Mouse (Mus musculus): ENCODE measurements around the gene Fv1.
"Not testable (repeated sequence)": the region's sequence is repeated elsewhere in the genome, so short reads cannot be mapped to it uniquely, and the experiment has no call there.

The Fv1 gene

DNA sequence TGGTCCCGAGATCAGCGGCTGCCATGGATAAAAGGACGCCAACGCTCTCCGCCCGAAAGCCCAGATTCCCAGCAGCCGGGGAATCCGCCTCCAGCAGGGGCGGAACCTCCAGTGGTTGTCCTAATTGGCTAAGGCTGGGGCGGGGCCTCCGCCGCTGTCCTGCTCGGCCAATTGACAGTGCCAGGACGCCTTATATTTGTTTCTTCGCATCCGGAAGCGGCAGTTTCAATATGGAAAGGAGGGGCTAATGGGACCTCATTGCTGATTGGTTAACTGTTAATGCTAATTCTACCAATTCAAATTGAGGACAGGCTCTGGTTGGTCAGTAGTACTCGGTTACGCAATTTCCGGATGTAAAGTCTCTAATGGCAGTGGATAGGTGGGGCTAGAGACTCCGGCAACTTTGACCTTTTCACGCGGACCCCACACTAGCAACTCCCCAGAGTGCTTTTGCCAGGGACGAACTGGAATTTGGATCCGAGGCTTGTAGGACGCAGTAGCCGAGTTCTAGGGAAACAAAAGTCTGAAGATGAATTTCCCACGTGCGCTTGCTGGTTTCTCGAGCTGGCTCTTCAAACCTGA is at the start of gene Fv1, which contains the start of gene Miip:
Gene Fv1 (plus strand): TSS at position 530 of the 582 bp plus-strand sequence.
Gene Miip (minus strand): TSS at position 367 of the 582 bp plus-strand sequence.
- peak; percentile 95 for DNase-seq (ENCODE audit: extremely low spot score, low spot score)

DNA sequence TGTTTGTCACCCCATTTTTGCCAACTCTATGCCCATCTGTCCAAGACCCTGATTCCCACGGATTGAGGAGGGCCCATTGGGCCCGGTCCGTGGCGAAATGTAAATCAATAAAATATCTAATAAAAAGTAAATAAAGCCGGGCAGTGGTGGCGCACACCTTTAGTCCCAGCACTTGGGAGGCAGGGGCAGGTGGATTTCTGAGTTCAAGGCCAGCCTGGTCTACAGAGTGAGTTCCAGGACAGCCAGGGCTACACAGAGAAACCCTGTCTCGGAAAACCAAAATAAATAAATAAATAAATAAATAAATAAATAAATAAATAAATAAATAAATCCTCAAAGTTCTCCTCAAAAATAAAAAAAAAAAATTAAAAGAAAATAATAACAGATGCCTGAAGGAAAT is 49.1 kb upstream of the Fv1 start:
- not testable (repeated sequence) for DNase-seq (ENCODE audit: extremely low spot score, low spot score)

DNA sequence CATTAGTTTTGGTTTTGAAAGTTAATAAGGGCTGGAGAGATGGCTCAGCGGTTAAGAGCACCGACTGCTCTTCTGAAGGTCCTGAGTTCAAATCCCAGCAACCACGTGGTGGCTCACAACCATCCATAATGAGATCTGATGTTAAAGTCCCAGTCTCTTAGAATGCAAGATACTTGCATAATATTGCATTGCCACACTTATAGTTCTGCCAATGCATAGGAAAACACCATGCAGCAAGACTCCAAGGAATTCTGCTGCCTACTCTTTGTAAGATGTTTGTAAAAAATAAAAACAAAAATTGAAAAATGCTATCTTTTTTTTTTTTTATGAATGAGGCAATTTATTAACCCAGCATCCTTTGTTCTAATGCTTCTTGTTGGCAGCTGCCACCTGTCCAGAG is 47.4 kb upstream of the Fv1 start:
- DNase-seq (ENCODE audit: extremely low spot score, low spot score): not testable (repeated sequence)

DNA sequence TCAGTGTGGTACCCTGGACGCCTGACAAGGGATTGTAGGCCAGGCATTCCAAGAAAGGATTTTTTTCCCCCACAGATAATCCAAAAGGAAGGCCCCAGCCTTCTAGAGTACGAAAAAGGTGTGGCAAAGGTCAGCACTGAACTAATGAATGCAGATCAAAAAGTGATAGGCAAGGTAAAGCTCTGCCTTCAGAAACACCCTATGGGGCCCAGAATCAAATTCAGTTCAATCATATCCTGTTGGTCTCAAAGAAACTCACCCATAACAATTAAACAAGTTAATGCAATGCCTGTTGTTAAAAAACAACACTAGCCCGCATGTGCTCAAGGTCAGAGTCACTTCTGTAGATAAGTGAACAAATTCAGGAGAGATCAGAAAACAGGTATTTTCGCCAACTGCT is 44.4 kb upstream of the Fv1 start:
- no peak for DNase-seq (ENCODE audit: extremely low spot score, low spot score)

DNA sequence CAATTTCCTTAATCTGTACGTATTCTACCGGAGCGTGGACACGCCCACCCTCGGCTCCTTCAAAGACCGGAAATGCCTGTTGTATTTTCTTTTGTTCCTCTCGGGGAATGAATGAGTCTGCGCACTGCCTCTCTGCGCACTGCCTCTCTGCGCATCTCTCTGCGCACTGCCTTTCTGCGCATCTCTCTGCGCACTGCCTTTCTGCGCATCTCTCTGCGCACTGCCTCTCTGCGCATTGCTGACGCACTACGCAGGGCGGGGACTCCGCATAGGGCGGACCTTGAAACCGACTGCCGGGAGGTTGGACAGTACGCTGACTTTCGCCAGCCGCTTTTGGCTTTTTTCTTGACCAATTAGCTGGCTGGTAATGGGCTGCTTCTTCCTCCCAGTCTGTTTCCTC is 29.5 kb upstream of the Fv1 start:
- not testable (repeated sequence) for DNase-seq (ENCODE audit: extremely low spot score, low spot score)

DNA sequence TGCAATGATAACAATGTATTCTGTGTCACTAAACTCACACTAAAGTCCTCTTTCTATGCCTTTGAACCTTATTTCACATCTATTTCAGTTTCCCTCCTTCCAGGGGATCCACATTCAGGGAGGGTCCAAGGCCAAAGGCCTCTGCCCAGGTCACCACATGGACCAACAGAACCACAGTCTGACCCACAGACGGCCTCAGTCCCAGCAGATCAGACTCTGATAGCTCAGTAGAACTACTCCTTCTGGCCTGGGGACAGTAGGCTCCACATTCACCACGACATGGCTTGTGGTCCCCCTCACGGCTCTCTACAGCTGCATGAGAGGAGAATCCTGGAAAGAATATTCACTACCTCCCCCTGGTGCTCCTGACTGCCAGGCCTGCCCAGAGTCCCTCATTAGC is 25.9 kb upstream of the Fv1 start:
- DNase-seq (ENCODE audit: extremely low spot score, low spot score): no peak

DNA sequence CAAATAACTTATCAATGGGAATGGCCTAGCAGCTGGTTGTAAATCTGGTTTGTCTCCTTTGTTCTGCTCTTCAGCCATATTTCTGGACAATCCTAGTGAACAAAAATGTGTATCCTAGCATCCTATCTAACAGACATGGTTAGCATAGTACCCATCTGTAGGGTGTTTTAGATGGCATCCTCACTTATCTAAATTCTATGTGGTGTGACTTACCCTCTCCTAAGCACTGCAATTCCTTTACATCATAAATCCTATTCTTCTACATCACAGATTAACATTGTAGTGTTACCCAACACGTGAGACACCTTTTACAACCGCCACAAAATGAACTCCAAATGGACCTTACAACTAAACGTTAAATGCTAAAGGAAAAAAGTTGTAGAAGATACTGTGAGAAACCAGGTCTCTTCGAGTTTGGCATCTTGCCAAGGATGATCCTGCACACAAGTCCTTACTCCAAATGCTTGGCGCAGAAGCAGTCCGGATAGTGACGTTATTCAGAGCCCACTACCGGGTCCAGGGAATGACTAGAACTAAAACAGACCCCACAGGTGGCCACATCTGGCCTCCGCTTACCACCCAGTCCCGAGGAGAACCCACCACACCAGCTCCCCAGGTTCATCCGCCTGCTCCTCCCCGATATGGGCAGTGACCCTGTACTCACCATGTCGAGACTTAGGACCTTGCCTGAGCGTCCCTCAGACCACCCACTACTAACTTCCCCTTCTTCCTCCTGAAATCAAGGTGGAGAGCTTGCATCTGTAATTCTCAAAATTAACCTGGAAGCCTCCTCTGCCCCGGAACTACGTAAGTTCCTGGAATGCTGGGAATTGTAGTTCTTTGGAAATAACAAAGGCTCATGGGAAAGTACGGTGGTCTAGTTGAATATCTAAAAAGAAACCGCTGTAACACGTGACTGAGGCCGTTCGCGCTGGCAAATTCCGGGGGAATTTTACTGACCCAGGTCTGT is 20.9 kb upstream of the Fv1 start, which contains the start of gene Zfp933:
Gene Zfp933 (minus strand): TSS at position 753 of the 970 bp plus-strand sequence.
- DNase-seq (ENCODE audit: extremely low spot score, low spot score): peak; percentile 63

DNA sequence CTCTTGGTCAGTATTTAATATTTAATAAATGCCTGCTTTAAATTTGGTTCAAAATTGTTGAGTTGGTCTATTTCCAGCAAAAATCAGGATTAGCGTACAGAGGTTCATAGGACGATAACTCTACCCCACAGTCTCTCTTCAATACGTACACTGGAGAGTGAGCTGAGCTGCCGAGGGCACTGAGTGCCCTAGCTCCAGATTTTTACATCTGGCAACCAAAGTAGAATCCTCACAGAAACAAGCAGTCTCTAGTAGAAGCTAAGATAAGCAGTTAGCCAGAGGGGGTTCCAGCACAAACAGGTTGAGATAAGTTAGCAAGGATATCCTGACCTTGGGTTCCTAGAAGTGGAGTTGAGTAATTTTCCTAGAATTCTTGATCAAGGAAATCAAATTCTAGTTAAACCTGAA is 20.2 kb upstream of the Fv1 start:
- DNase-seq (ENCODE audit: extremely low spot score, low spot score): no peak

DNA sequence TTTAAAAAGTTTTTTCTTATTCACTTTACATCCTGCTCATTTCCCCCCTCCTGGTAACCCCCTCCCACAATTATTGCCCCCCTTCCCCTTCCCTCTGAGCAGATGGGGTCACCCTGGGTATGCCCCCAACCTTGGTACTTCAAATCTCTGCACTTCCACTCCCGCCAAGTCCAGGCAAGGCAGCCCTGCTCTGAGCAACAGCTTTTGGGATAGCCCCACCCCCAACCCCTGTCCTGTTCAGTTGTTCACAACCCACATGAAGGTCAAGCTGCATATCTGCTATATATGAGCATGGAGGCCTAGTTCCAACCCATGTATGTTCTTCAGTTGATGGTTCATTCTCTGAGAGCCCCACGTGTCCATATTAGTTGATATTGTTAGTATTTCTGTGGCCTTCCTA is 18.0 kb upstream of the Fv1 start:
- DNase-seq (ENCODE audit: extremely low spot score, low spot score): no peak

DNA sequence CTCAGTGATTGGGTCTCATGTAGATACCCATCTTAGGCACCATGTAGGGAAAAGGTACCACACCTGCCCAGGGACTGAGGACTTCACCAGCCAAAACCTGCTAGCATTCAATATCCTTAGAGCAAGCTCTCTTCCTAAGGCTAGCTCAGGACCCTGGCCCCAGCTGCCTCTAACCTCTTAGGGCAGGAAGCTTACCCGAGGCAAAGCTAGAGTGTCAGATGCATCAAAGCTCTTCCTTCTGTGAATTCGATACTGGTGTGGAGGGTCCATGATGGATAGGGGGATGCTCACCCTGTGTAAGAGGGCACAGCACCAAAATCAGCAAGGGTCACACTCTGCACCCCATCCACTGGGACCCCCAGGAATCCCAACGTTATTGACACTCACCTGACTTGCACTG is 6.7 kb upstream of the Fv1 start:
- DNase-seq (ENCODE audit: extremely low spot score, low spot score): no peak

DNA sequence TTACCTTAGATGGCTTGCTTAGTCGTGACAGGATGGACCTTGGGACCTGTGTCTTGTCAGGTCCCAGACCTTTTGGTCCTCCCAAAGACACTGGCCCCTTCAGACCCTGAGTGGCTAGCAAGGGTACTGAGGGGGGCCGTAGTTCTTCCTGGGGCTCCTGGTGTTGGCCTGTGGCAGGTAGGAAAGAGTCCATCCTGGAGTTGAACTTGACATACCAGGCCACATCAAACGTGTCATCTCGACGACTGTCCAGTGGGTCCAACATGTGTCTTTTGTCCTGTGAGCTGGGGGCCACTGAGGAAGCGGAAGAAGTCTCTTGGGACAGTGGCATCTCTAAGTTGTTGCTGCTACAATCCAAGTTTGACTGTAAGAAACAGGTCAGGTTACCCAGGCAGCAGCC is 3.1 kb upstream of the Fv1 start:
- DNase-seq (ENCODE audit: extremely low spot score, low spot score): no peak

DNA sequence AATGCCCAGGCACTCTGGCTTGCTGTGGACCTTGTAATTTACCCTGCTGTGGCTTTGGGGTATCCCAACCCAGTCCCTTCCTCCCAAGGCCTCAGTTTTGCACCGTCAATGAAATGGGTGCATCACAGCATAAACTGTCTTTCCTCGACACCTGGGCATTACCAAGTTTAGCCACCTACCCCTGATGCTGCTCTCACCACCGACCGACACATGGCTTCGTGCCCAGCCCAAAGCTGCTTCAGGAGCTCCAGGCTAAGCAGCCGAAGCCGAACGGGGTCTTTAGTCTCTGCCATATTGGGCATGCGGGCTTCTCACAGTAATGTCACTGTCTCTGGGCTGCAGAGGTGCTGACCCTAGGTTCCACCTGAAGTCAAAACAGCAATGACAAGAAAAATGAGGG is 2.7 kb upstream of the Fv1 start:
- DNase-seq (ENCODE audit: extremely low spot score, low spot score): no peak

DNA sequence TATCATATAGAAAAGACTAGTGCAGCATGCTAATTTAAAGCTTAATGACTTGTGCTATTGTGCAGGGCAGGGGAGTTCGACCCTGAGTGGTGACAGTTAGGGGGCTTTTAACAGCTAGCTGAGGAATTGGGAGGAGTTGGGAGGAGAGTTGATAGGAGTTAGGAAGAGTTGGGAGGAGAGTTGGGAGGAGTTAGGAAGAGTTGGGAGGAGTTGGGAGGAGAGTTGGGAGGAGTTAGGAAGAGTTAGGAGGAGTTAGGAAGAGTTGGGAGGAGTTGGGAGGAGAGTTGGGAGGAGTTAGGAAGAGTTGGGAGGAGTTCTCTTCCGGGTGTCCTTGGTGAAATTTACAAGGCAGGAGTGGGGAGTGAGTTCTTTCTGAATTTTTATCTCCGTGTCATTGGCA is 2.0 kb upstream of the Fv1 start:
- DNase-seq (ENCODE audit: extremely low spot score, low spot score): not testable (repeated sequence)

DNA sequence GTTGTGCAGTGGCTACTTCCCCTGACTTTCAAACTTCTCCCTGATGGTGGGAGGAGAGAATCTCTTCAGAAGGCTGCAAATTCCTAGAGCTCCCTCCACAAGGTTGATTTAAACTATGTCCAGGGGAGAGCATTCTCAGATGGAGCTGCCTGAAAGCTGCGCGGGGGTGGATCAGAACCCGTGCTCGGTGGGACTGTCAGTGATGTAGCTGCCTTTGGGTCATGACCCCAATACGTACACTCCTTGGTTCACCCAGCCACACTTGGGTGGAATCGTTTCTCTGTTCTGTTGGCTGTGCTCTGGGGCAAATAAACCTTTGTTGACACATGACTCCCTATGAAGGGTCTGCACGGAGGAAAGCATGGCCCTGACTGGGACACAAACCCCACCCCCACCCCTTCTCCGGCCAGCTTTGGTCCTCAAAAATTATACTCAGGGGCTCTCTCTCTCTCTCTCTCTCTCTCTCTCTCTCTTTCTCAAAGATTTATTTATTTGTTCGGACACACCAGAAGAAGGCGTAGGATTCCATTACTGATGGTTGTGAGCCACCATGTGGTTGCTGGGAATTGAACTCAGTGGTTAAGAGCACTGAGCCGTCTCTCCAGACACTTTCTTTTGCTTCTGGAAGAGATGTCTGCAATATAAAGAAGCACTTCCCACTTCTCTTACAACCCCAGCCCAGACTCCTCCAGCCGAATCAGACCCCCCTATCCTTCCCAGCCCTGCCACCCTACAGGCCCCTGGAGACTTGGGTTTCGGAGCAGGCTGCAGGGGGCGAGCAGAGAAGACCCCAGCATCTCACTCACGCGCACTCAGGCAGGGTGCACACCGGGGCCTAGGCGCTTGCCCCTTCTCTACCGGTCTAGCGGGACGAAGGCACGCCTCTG is 973 bp upstream of the Fv1 start:
- peak; percentile 21 for DNase-seq (ENCODE audit: extremely low spot score, low spot score)

DNA sequence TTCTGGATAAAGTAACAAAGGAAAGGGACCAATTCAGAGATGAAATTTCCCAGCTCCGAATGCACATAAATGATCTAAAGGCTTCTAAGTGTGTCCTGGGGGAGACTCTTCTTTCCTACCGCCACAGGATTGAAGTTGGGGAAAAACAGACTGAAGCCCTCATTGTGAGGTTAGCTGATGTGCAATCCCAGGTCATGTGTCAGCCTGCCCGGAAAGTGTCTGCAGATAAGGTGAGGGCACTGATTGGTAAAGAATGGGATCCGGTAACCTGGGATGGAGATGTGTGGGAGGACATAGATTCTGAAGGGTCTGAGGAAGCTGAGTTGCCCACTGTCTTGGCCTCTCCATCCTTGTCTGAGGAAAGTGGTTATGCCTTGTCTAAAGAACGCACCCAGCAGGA is 459 bp downstream of the Fv1 start:
- DNase-seq (ENCODE audit: extremely low spot score, low spot score): peak; percentile 23

DNA sequence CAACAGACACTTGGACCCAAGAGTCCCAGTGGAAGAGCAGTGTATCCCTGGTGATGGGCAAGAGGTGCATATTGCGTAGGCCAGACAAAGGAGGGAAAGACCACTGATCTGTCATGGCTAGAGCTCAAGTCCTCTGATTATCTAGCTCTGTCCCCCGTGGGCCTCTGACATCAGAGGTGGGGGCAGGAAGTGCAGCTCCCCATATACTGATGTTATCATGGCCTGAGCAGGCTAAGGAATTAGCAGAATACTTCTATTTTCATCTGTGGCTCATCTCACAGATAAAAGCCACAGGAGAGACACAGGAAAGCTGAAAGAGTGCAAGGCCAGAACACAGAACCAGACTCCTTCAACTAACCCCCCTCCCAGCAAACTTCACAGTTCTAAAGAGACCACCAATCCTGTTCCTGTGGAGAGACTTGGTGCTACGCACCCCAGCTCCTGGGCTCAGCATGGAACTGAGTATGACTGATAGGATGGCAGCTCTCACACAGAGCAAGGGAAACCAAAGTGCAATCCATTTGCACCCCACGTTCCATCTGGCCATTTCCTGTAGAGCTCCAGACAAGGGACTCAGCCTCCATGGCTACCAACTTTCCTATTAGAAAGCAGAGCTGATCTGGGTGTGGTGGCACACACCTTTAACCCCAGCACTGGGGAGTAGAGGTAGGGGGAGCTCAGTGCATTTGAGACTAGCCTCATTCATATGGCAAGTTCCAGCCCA is 7.2 kb downstream of the Fv1 start:
- DNase-seq (ENCODE audit: extremely low spot score, low spot score): no peak

DNA sequence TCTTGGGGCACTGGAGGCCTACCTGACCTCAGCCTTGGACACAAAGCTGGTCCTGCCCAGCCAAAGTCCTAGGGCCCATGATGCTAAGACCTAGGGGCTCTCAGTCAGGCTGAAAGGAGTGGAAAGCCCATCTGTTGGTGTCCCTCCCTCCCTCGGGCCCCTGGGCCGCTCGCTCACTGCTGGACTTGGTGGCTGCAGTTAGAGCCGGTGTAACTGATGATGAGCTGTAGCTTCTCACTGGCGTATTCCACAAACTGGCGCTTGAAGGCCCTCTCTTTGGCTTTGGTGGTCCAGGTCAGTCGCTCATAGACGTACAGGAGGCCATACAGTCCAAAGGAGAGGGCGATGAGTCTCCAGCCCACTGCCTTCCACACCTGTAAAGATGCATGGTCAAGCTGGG is 9.8 kb downstream of the Fv1 start:
- DNase-seq (ENCODE audit: extremely low spot score, low spot score): no peak

DNA sequence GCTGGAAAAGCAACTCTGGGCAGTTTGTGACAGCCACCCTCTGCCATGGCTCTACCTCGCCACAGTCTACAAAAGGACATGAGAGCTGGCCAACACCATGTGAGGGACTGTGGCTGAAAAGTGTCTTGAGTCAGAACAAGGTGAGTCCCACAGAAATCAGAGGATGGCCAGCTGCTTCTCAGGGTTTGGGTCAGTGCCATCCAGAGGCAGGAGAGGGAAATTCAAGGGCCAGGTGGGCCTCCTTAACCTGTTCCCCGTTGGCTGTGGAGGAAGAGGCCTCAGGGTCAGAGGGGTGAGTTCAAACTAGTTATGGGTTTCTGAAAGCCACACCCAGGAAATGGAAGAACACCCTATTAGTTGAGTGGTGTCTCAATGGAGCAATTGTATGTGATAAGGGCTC is 10.7 kb downstream of the Fv1 start:
- DNase-seq (ENCODE audit: extremely low spot score, low spot score): no peak

DNA sequence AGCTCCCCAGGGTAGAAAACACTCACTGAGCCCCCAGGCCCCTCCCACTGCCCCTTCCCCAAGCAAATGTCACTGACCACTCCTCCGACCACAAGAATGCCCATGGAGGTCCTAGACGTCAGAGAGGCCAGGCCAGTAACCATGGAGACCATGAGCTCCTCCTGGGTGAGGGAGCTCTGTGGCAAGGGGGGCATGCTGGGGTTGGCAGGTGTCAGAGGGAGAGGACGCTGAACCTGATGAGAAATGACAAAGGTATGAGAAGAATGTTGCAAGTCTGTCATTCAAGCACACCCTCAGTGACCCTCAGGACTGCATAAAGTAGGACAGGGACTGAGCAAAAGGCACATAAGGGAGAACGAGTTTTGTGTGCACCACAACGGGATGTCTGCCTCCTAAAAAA is 11.1 kb downstream of the Fv1 start:
- no peak for DNase-seq (ENCODE audit: extremely low spot score, low spot score)

DNA sequence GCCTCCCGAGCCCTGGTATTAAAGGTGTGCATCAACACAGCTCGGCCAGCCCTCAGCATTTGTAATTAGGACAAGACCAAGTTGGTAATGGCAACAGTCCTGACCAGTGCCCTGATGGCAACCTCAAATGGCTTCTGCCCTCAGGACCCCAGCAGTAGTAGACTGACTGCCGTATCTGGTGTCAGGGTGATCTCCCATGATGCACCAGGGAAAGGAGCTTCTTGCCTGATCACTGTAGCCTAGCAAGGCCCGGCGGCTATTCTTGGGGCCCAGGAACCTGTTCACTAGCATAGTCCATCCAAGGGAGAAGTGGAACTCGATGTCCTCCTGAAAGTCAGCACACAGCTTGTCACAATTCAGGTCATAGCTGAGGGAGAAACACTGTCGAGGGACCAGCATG is 13.0 kb downstream of the Fv1 start:
- DNase-seq (ENCODE audit: extremely low spot score, low spot score): no peak

DNA sequence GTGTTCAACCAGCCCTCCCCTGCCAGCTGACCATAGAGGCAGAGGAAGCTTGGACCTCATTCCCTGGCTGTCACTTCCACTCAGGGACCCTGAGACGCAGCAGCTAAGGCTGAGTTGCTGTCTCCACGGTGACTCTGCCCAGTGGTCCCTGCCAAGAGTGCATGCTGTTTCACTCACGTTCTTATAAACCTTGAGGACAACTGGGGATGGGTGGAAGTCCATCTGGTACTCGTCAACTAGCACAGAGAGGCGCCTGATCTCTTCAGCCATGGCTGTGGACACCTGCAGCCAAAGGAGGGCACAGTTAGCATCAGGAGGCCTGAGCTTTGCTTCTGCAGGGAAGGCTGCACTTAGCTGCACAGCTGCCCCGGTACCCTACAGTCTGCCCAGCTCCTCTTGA is 14.3 kb downstream of the Fv1 start:
- DNase-seq (ENCODE audit: extremely low spot score, low spot score): no peak
